Mouse (Mus musculus) heart, embryonic 12.5 days (tissue): ENCODE measurements around the gene G2e3. TPM values are rescaled to one million over a fixed set of nuclear protein-coding genes. Genes with fewer than 3 reads are reported as not detected.

Source experiments
- ATAC-seq: fragments of 200-750 bp; cut with Nextera tagmentation; 2 replicates; pipeline ENCODE4 v1.8.0; 2017; ENCODE audit warnings: moderate TSS enrichment, moderate library complexity; ENCODE audit not compliant: insufficient number of reproducible peaks, low FRiP score
- H3K27ac ChIP-seq: fragments of 300-500 bp; sonication (generic); 2 replicates; pipeline ENCODE4 v1.5.1; 2016; ENCODE audit warnings: mild to moderate bottlenecking, moderate library complexity; ENCODE audit not compliant: poor library complexity, severe bottlenecking
- H3K27me3 ChIP-seq: fragments of 300-500 bp; sonication (generic); replicated peaks from 2 replicates; pipeline ENCODE4 v1.6.1; 2016; ENCODE audit warnings: mild to moderate bottlenecking, moderate library complexity
- H3K36me3 ChIP-seq: fragments of 300-500 bp; sonication (generic); 2 replicates; pipeline ENCODE4 v1.6.1; 2016; ENCODE audit warnings: mild to moderate bottlenecking, moderate library complexity
- H3K4me1 ChIP-seq: fragments of 300-500 bp; sonication (generic); replicated peaks from 2 replicates; pipeline ENCODE4 v1.6.1; 2016; ENCODE audit warnings: mild to moderate bottlenecking
- H3K4me2 ChIP-seq: fragments of 300-500 bp; sonication (generic); 2 replicates; pipeline ENCODE4 v1.6.1; 2016; ENCODE audit warnings: mild to moderate bottlenecking, moderate library complexity
- H3K4me3 ChIP-seq: fragments of 300-500 bp; sonication (generic); 2 replicates; pipeline ENCODE4 v1.5.1; 2016; ENCODE audit warnings: mild to moderate bottlenecking
- H3K9ac ChIP-seq: fragments of 300-500 bp; sonication (generic); 2 replicates; pipeline ENCODE4 v1.6.1; 2016; ENCODE audit warnings: mild to moderate bottlenecking, moderate library complexity
- H3K9me3 ChIP-seq: fragments of 300-500 bp; sonication (generic); replicated peaks from 2 replicates; pipeline ENCODE4 v1.6.1; 2016; ENCODE audit warnings: mild to moderate bottlenecking, moderate library complexity
- WGBS: fragments of 180-500 bp; shearing (Covaris S2); methylation state at CpG from one replicate; pipeline ENCODE4 v1.1.7; 2016; 5-methylcytosine and 5-hydroxymethylcytosine counted together
- polyA plus RNA-seq: library from polyadenylated mRNA; unstranded; fragments of >200 nt; fragmentation: Nextera tagmentation; extraction: Ambion mirVana; gene quantifications from 2 replicates; pipeline ENCODE4 v1.2.1, GENCODE M21; 2016

Gene G2e3
- 22.6 and 25.0 TPM in 2 replicates for polyA plus RNA-seq

GRCm38 (mm10) chr12:51347988-51348697 is at the start of gene G2e3:
Gene G2e3, plus strand, starts transcription at chr12:51348061.
- peaks cover 14% of the 10 kb centered on the region for H3K36me3 ChIP-seq
- peak within 1 kb of the TSS; percentile 69 for H3K4me2 ChIP-seq
- peaks cover 2% of the 10 kb centered on the region; the same call in 1 of the 2 replicates for H3K4me1 ChIP-seq
- peak; percentile 97 for ATAC-seq
- no peaks in the 10 kb centered on the region for H3K9me3 ChIP-seq
- peak within 1 kb of the TSS; percentile 82 for H3K9ac ChIP-seq
- no peaks in the 10 kb centered on the region for H3K27me3 ChIP-seq
- H3K27ac ChIP-seq = peak within 1 kb of the TSS; percentile 88
- under 1% methylated on average over 70 of the region's 70 CpGs for WGBS
- H3K4me3 ChIP-seq = peak within 1 kb of the TSS; percentile 84

GRCm38 (mm10) chr12:51323604-51324003 is 24.3 kb upstream of the G2e3 start:
- no peaks in the 10 kb centered on the region for H3K27me3 ChIP-seq
- H3K9ac ChIP-seq = no peak overlapping the region
- no peak for ATAC-seq
- 87% methylated on average over 3 of the region's 3 CpGs for WGBS
- H3K27ac ChIP-seq = no peak overlapping the region
- H3K4me3 ChIP-seq = no peak overlapping the region
- H3K4me2 ChIP-seq = no peak overlapping the region
- H3K36me3 ChIP-seq = no peaks in the 10 kb centered on the region
- H3K4me1 ChIP-seq = no peaks in the 10 kb centered on the region
- H3K9me3 ChIP-seq = no peaks in the 10 kb centered on the region

- Histone ChIP-seq H3K9ac (no peak overlapping the region), H3K4me2 (no peak overlapping the region), H3K4me1 (no peaks in the 10 kb centered on the region), H3K9me3 (no peaks in the 10 kb centered on the region), H3K36me3 (no peaks in the 10 kb centered on the region), H3K4me3 (no peak overlapping the region), H3K27me3 (no peaks in the 10 kb centered on the region), H3K27ac (no peak overlapping the region)
- no peak for ATAC-seq
- 73% methylated on average over 3 of the region's 3 CpGs for WGBS
Measured at GRCm38 (mm10) chr12:51326819-51327218, 21.0 kb upstream of the G2e3 start.

DNA sequence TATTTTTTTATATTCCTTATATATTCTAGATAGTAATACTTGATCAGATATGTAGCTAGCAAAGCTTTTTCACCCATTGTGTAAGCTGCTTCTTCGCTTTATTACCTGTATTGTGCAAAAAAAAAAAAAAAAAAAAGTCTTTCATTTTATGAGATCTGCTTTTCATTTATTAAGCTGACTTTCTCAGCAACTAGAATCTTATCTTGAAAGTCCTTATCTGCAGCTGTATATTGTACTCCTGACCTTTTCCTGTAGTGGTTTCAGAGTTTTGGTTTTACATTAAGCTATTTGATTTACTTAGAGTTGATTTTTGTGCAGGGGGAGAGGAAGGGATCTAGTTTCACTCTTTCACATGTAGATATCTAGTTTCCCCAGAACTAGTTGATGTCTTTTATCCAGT is 10.8 kb upstream of the G2e3 start:
- Histone ChIP-seq H3K4me2 (no peak overlapping the region), H3K4me3 (no peak overlapping the region), H3K9me3 (no peaks in the 10 kb centered on the region), H3K36me3 (no peaks in the 10 kb centered on the region), H3K9ac (no peak overlapping the region), H3K27ac (no peak overlapping the region), H3K27me3 (no peaks in the 10 kb centered on the region), H3K4me1 (no peaks in the 10 kb centered on the region)
- 83% methylated on average over 1 of the region's 1 CpGs for WGBS
- ATAC-seq = no peak

GRCm38 (mm10) chr12:51346121-51346520 is 1.7 kb upstream of the G2e3 start:
- no peaks in the 10 kb centered on the region for H3K27me3 ChIP-seq
- H3K4me1 ChIP-seq = peaks cover 2% of the 10 kb centered on the region; the same call in 1 of the 2 replicates
- ATAC-seq = no peak
- H3K9me3 ChIP-seq = no peaks in the 10 kb centered on the region
- no peak overlapping the region for H3K4me3 ChIP-seq
- 62% methylated on average over 4 of the region's 4 CpGs for WGBS
- H3K27ac ChIP-seq = no peak overlapping the region
- no peaks in the 10 kb centered on the region for H3K36me3 ChIP-seq
- H3K9ac ChIP-seq = no peak overlapping the region
- H3K4me2 ChIP-seq = no peak overlapping the region

- WGBS = 1% methylated on average over 10 of the region's 10 CpGs
Measured at GRCm38 (mm10) chr12:51348698-51348998, 787 bp downstream of the G2e3 start.

GRCm38 (mm10) chr12:51355296-51355695 is 7.4 kb downstream of the G2e3 start:
- no peak overlapping the region for H3K27ac ChIP-seq
- no peaks in the 10 kb centered on the region; the same call in 1 of the 2 replicates for H3K4me1 ChIP-seq
- no peak overlapping the region for H3K4me3 ChIP-seq
- H3K4me2 ChIP-seq = no peak overlapping the region
- no peak for ATAC-seq
- no peak overlapping the region for H3K9ac ChIP-seq
- H3K27me3 ChIP-seq = no peaks in the 10 kb centered on the region
- no peaks in the 10 kb centered on the region for H3K9me3 ChIP-seq
- WGBS = 57% methylated on average over 8 of the region's 8 CpGs
- peaks cover 59% of the 10 kb centered on the region for H3K36me3 ChIP-seq

More at GRCm38 (mm10) chr12:51348698-51348998, 787 bp downstream of the G2e3 start:
- peak overlapping the region; percentile 88 for H3K27ac ChIP-seq
- peak; percentile 33; the same call in 1 of the 2 replicates for ATAC-seq
- H3K36me3 ChIP-seq = peaks cover 18% of the 10 kb centered on the region
- H3K4me2 ChIP-seq = peak overlapping the region; percentile 69
- H3K9ac ChIP-seq = peak overlapping the region; percentile 82
- H3K27me3 ChIP-seq = no peaks in the 10 kb centered on the region
- peaks cover 2% of the 10 kb centered on the region; the same call in 1 of the 2 replicates for H3K4me1 ChIP-seq
- H3K4me3 ChIP-seq = peak overlapping the region; percentile 84
- H3K9me3 ChIP-seq = no peaks in the 10 kb centered on the region

DNA sequence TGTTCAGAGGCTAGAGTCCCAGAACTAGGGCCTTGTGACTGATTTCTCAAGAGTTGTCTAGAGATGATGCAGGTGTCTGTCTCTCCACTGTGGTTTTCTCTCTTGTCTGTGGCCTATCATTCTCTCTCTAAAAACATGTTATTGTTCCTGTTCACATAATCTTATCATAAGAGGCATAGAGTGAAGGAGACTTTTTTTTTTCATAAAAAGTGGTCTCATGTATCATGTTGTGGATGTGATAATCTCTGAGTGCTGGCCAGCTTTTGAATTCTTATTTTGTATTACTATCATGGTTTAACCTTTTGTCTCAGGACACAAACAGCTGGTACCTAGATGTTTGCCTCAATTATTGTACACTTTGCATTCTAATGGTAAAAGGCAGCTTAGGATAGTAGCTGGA is 13.4 kb downstream of the G2e3 start:
- Histone ChIP-seq H3K9ac (no peak overlapping the region), H3K27ac (no peak overlapping the region), H3K4me3 (no peak overlapping the region), H3K36me3 (peaks cover 60% of the 10 kb centered on the region), H3K4me1 (no peaks in the 10 kb centered on the region), H3K27me3 (no peaks in the 10 kb centered on the region), H3K9me3 (no peaks in the 10 kb centered on the region), H3K4me2 (no peak overlapping the region)
- no peak for ATAC-seq

- Histone ChIP-seq H3K27me3 (no peaks in the 10 kb centered on the region), H3K36me3 (peaks cover 61% of the 10 kb centered on the region), H3K9ac (no peak overlapping the region), H3K4me3 (no peak overlapping the region), H3K4me2 (no peak overlapping the region), H3K4me1 (no peaks in the 10 kb centered on the region), H3K9me3 (no peaks in the 10 kb centered on the region), H3K27ac (no peak overlapping the region)
- 100% methylated on average over 1 of the region's 1 CpGs for WGBS
- ATAC-seq = no peak
Measured at GRCm38 (mm10) chr12:51362898-51363297, 15.0 kb downstream of the G2e3 start.

- Histone ChIP-seq H3K4me2 (no peak overlapping the region), H3K36me3 (peaks cover 55% of the 10 kb centered on the region), H3K27me3 (no peaks in the 10 kb centered on the region), H3K9me3 (no peaks in the 10 kb centered on the region), H3K4me1 (no peaks in the 10 kb centered on the region), H3K27ac (no peak overlapping the region), H3K9ac (no peak overlapping the region), H3K4me3 (no peak overlapping the region)
- ATAC-seq = no peak
- 95% methylated on average over 3 of the region's 3 CpGs for WGBS
Measured at GRCm38 (mm10) chr12:51368504-51368903, 20.6 kb downstream of the G2e3 start.

DNA sequence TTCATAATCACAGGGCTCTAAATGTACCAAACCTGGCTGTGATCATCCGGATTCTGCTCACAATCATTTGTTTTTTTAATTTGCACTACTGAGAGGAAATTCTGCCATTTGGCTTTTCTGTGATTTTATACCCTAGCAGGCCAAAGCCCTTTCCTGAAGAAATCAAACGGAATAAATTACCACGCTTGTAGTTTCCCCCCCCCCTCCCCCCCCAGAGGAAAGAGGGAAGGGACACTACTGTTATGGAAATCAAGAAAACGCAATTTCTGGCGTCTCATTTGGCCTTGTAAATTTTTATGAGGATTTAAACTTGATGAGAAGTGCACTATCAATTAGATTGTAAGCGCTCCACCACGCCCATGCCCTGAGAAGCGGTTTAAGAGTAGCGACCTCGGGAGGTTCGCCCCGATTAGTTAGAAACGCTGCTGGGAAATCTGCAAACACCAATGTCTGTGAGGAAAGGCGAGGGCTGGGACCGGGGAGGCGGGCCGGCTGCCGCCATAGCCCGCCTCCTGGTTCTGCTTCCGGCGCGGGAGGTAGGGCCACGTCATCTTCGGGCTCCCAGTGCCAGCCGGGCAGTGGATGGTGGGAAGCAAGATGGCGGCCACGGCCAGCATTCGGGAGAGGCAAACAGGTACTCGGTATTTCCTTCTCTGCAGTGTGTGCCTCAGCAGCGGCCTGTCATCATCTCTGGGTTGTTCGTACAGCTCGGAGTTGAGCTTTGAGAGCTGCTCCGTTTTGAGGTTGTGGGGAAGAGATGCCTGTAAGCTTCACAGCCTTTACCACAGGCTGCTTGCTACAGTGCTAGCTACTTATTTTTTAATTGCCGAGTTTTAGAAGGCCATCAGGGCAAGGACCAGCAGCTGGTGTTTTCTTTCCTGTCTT is 29.4 kb downstream of the G2e3 start, which contains the start of gene Scfd1:
Scfd1 (plus strand) TSS at position 508 of the 885 bp plus-strand sequence.
- Histone ChIP-seq H3K27ac (peak within 1 kb of the TSS; percentile 85), H3K4me3 (peak within 1 kb of the TSS; percentile 87), H3K27me3 (no peaks in the 10 kb centered on the region), H3K4me2 (peak within 1 kb of the TSS; percentile 75), H3K36me3 (peaks cover 22% of the 10 kb centered on the region), H3K9ac (peak within 1 kb of the TSS; percentile 82), H3K9me3 (no peaks in the 10 kb centered on the region), H3K4me1 (no peaks in the 10 kb centered on the region)
- peak; percentile 100 for ATAC-seq
- 2% methylated on average over 34 of the region's 34 CpGs for WGBS
